Mouse (Mus musculus) frontal cortex, adult 2 months (tissue): ENCODE data around the gene Fars2. TPM values are rescaled to one million over a fixed set of nuclear protein-coding genes. Genes with fewer than 3 reads are reported as not detected.

Source experiments
- DNase-seq, 2 experiments: peaks; one replicate each; pipeline ENCODE4 v3.0.0; 2022; ENCODE audit warnings: low spot score in 1 of 2; ENCODE audit errors: extremely low spot score in 1 of 2
- polyA plus RNA-seq: library from polyadenylated mRNA; depleted of rRNA; stranded (reverse); fragments of >200 nt; gene quantifications from 2 replicates; pipeline ENCODE4 v1.2.3, GENCODE M21; 2012

Gene Fars2
- polyA plus RNA-seq, 1 experiment: 28.2 TPM

DNA sequence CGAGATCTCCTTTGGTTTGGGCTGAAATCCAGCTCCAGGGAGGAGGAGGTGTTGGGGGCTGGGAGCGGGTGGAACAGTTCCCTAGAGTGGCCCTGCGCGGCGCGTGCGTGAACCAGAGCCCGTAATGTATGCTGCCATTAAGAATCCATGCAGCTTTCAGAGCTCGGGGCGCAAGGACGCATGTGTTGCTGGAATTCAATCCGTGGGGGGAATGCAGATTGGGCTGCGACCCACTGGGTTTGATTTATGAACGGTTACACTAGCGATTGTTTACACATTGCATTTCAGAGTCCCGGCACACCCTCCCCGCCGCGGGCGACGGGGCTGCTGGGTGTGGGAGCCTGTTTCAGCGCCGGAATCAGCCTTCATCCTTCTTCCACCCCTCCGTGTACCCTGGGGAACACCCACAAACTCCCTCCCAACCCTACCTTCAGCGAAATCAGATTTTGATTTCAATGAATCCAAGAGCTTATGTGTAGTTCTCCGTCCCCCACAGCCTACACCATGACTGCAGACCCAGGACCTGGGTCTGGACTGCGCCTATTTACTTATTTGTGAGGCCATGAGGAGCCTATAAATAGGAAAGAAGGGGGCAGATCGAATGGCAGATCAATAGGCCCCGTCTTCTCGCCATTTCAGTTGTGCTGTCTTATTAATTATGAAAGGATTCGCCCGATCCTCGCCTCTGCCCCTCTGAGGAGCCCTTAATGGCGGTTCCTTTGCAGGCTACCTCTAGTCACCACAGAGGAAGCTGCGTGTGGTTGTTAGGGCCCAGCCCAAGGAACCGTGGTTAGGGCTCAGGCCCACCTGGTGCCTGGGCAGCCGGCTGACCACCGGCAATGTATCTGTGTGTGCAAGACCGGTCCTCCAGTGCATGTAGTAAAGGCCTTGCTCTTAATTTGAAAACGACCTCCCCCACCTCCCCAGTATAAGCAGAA lies 607.6 kb downstream of the Fars2 start:
- peak in 1 of 2 experiments; percentile 65 for DNase-seq

DNA sequence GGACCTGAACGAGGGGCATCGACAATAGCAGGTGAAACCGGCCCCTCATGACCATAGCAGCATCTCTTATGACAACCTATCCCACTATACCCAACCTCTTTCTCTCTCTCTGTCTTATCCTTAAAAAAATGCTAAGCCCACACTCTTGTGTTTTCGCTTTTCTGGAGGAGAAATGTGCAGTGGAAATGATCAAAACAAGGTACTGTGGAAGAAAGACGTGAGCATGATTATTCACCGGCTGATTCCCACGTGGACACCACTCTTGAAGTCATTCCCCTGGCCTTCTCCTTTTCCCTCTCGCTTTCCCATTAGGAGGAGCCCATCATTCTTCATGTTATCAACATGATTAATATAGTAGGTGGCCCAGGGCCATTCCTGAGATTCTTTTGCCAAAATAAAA lies 608.7 kb downstream of the Fars2 start:
- DNase-seq: no peak

DNA sequence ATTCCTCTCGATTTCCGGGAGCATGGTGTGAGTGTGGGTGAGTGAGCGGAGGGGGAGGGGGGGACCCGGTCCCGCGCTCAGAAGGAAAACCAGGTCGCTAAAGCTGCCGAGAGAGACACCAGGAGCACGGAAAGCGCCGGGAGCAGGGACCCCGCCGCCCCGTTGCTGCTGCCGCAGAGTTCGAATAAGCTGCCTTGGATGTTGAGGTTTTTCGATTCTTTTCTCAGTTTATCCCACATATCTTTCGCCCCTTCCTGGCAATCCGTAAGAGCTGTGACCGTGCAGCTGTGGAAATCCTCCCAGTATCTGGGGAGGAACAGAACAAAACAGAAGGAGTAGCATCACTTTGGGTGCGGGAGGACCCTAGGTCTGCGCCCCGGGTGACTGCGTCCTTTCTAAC lies 609.3 kb downstream of the Fars2 start:
- DNase-seq: peak in 1 of 2 experiments; percentile 27

DNA sequence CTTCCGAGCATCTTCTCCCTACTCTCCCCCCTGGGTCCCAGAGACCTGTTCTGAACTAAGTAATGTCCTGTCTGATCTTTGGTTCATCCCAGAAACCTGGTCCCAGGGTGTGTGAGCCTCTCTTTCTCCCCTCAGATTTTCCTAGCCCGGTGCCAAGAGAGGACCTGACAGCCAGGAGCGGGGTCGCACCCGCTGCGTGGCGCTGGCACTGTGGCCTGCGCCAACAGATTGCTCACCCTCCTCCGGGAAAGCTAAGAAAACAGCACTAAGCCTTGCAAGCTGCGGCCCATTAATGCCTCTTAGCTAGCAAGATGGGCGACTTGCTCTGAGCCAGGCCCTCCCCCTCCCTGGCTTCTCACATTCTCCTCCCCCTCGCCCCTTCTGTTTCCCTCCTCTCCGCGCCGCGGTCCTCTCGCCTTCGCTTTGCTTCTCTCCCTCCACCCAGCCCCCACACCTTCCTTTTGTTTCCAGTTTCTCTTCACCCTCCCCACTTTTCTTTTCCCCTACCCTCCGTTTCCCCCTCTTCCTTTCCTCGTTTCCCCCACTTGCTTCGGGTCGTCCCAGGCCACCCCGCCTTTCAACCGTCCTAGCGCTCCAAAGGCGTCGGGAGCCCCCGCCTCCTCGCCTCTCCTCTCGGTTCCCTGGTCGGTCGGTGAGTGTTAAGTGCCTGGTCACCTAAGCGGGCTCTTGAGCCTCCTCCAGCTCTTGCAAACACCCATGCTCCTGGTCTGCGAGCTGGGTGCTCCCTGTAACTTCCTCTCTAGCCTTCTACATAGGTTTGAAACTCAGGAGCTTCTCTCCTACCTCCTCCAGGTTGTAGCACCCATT lies 610.0 kb downstream of the Fars2 start:
- DNase-seq: peak in 1 of 2 experiments; percentile 77

DNA sequence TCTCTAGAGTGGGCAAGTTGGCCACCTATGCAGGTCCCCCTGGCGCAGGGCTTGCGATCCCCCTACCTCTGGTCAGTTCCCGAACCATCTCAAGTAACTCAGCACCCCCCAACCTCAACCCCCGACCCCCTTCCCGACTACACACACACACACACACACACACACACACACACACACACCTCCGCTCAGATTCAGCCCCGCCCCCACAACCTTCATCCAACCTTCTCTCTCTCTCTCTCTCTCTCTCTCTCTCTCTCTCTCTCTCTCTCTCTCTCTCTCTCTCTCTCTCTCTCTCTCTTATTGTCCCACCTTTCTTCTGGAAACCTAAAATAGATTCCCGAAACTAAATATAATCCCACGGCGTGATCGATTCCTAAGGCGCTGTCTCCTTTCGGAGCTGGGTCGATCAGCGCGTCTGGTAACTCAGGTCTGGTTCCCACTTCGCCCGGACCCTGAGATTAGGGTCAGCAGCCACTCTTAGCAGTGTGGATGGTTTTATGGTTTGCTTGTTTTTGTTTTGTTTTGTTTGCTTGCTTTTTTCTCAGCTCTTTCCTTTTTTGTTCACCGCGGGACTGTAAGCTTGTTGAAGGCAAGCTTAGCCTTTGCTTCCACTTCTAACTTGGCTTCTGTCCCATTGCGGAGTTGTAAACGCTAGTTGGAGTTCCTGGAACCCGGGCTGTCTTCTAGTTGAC lies 610.7 kb downstream of the Fars2 start:
- DNase-seq: no peak

DNA sequence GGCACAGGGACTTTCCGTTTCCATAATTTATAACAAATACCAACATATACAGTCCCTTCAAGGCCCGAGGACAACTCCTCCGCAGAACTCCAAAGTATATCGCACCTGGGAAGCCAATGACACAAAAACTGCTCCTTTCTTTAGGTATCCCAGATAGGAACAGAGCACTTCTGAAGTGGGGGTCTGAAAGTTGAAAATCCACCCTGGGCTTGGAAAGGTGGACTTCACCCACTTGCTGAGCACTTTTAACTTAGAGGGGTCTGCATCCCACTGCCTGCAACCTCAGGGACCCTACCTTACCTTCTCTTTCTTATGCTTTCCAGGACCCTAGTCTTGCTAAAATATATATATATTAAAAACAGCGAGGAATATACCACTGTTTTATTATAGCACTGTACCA lies 611.3 kb downstream of the Fars2 start:
- no peak for DNase-seq

DNA sequence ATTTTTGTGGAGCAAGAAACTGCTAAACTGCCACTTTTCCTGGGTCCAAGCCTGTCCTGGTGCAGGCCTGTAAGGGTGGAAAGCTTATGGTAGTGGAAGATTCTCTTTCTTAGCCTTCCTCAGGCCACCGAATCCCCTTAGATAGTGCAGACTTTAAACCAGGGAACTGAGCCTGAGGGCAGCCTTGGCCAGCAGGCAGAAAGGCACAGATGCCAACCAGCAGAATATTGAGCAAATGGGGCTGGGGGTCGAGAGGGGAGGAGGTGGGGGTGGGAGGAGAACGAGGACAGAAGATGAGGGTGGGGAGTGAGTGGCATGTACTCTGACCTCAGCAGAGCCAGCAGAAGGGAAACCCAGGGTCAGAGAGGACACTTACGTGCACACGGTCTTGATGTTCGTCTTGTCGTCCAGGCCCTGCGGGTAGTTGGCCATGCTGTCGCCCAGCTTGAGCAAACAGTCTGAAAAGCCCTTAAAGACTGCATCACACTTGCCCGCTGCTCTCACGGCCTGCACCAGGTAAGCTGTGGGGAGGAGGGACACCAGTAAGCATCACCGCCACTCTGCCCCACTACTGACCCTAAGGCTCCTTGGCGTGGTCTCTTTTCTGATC lies 612.6 kb downstream of the Fars2 start:
- no peak for DNase-seq

DNA sequence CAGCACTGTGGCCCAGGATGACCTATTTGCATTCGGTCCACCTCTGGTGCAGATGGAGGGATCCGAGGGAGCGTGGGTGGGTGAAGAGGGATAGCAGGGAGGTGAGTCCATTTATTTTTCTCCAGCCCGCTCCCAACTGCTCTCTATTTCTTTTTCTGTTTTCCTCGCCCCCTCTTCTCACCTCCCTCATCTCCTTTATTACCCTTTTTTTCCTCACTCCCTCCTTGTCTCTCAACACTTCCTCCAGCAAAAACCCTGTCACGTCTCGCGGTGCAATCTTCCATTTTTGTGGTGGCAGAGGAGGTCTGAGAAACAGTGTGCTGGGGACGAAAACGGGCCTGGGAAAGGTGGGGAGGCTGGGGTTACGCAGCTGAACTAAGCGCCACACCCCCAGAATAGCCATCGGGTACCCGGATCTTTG lies 613.1 kb downstream of the Fars2 start:
- DNase-seq: peak in 1 of 2 experiments; percentile 65

DNA sequence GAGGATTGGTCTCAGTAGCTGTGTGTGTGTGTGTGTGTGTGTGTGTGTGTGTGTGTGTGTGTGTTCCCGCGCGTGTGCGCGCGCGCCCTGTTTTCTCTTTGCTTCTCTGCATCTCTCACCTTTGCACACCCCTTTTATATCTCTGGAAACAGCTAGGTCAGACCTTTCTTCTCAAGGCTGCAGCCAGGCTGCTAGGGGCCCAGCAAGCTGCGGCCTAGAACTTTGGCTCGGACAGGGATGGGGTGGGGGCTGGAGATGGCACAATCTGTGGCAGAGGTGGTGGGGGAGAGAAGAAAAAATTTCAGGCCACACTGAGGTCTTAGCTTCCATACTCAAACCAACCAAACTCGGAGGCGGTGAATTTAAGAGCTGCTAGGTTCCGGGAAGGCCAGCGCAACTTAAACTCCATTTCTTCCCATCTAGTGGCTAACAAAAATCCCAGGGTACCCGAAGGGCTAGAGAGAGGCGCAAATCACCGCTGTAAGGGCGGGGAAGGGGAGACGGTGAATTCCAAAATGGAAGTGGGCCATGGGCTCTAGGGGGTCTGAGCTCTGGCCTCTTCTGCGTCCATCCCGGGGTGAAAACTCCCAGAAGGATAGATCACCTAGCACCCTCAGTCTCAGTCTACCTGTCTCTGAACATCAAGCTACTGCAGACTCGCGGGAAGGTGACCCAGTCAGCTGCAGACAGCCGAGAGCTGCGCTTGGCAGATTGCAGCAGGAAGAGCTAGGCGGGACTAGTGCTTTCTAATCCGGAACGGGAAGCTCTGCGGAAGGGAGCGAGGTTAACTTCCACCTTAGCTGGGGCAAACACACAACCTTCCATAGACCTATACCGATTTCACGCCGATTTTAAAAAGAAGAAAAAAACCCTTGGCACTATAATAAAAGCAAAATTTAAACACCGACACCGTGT lies 614.1 kb downstream of the Fars2 start:
- peak in 1 of 2 experiments; percentile 54 for DNase-seq

DNA sequence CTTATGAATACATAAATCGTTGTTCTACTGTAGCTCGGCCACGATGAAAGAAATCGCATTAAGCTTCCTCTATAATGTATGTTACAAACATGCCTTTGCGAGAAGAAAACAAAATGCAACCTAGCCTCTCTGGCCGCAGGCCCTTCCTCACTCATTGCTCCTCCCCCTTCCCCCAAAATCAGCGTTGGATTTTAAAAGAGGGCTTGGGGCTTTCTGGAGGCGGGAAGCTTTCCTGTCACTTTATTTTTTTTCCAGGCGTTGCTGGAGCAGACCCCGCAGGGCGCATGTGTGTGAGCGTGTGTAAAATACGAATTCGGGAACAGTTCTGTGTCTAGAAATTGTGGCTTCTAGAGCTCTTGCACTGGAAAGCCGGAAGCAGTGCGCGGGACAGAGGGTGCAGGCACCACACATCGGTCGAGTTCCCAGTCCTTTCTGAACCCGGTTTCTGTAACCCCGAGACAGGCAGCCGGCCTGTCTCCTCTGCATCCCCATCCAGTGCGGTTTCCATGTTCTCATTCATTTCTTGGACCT lies 614.8 kb downstream of the Fars2 start:
- DNase-seq: peak in 1 of 2 experiments; percentile 44

DNA sequence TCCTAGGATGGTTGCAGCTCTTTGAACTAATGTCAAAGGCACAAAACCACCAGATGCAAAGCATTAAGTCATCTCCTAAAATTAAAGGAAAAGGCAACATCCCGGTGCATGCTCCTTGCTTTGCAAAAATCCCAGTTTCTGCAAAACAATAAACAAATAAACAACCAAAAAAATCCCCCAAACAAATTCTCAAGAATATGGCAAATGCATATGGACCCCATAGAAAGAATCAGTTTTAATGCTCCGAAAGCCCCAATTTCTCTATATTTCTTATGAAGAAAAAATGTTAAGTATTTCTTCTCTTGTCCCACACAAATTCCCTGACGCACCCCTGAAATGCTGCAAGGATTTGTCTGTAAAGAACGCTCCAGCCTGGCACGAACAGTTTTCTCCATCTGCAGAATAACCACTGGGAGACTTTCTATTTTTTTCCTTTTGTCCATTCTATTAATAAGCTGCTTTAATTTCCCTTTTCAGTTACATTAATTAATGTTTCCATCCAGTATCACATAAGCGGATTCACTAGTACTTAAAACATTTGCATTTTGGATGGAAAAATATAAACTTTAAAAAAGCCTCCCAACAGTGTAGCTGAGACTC lies 615.8 kb downstream of the Fars2 start:
- no peak for DNase-seq

DNA sequence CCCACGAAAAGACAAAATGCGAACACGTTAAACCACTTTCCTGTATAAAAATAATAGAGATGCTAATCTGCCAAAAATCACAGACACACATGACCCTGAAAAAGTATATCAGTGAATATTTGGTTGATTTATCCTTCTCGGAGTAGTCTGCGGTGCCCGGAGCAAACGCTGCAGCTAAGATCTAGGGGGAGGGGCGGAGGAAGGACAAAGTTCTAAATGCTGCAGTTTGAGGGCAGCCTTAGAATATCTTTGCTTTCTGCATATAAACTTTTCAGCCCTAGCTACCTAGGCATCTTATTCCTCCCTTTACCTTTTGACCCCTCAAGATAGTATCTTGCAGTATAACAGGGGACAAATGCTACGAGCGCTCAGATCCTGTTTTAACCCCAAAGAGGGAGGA lies 616.4 kb downstream of the Fars2 start:
- DNase-seq: peak in 1 of 2 experiments; percentile 27

DNA sequence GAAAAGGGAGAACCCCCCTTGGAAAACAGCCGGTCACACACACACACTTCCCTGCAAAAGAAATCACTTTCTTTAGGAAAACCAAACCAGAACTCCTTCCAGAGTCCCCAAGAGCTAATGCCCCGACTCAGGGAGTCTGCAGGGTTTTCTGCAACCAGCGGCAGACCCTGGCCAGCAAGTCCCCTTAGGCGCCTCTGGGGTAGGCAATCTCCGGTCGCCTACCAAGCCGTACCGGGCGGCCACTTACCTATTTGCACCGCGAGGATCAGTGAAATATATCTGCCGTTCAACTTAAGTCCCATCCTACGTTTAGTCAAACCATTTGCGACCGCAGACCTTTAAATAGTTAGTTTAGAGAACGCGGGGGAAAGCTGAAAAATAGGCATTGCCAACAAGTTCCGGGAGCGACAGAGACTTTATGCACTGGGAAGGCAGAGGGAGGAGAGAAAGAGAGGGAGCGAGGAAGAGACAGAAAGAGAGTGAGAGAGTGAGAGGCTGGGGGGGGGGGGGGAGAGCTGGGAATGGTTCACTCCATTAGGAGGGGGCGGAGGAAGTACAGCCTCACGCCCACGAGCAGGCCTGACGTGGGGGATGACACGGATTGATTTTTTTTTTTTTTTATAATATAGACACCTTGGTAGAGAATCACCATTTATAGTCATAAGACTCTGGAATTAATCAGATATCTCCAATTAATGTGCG lies 616.9 kb downstream of the Fars2 start:
- DNase-seq: peak in 1 of 2 experiments; percentile 68

DNA sequence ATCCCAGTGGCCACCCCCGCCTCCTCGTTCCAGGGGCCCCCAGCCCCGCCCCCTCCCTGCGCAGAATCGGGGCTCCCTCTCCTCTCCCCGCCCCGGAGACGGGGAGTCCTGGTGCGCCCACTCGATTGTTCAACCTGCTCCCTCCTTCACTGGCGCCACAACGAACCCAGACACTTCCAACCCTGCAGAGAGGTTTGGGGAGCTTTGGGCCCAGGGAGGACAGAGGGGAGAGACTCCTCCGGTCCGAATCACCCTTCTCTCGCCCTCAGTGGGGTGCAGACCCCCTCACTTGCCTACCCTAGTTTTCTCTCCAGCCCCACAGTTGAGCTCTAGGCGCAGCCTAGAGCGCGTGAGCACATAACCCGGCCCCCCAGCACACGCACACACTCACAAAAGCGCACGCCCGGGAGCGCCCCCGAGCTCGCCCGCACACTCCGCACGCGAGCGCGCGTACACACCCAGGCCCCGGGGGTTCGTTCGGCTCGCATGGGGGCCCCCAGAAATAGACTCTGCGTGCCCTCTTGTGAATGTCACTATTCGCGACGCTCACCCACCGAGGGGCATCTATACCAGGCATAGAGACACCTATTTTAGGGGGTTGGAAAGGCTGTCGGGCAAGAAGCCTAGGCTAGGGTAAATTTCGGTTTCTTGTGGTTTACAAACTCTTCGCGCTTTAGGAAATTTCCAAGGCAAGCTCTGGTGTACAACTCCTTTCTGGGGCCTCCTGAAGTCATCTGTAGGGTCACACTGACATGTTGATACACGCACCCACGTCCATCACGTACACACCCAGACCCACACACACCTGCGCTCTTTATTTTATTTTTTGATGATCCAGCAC lies 617.7 kb downstream of the Fars2 start, which contains the start of gene Nrn1:
Gene Nrn1, minus strand, starts transcription at position 401 of the 841 bp plus-strand sequence.
- peak in 1 of 2 experiments; percentile 56 for DNase-seq

DNA sequence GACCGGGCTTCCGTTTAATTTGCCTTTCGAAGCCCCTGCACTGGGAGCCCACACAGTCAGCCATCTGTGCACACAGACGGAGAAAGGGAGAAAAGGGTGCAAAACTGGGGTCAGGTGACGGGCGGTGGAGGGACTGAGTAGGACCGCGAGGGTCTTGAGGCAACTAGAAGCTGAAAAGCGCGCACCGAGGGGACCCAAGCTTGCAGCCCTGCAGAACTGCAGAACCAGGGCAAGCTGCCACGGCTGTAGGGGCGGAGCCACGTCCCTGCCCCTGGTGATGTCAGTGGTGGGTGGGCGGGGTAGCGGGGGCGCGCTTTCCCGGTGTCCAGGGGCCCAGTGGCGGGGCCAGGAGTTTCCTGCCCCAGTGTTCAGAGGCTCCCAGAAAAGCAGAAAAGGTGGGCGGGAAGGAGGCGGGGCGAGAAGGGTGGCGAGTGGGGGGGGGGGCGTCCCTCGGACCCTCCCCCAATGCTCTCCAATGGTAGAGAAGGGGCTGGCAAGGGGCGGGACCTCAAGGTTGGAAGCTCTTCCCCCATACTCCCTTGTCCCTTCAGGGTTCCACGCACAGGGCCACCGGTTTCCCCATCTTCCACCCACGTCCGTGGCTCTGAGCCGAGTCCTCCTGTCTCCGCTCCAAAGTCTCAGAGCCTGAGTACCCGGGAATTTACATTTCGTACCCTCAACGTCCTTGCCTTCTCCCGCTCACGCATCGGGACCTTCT lies 618.8 kb downstream of the Fars2 start:
- DNase-seq: peak in 1 of 2 experiments; percentile 75

DNA sequence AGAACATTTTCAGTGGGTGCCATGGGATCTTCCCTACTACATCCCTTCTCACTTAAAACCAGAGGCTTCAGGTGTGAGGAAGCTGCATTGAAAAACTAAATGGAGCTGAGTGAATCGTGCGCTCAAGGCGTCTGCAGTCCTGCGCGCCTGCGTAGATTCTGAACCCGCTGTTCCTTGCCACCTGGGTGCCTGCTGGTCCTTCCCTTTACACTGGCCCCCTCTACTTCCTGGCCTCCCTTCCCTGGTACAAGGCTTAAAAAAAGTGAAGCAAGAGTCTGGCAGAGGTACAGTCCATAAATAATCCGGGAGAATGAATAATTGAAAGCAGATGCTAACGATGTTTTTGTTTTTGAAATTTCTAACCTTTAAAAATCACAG lies 619.4 kb downstream of the Fars2 start:
- DNase-seq: no peak
